Mouse (Mus musculus): ENCODE results near the gene Med12l.
"Not testable (repeated sequence)": the region's sequence is repeated elsewhere in the genome, so short reads cannot be mapped to it uniquely, and the experiment has no call there.

The Med12l gene

DNA sequence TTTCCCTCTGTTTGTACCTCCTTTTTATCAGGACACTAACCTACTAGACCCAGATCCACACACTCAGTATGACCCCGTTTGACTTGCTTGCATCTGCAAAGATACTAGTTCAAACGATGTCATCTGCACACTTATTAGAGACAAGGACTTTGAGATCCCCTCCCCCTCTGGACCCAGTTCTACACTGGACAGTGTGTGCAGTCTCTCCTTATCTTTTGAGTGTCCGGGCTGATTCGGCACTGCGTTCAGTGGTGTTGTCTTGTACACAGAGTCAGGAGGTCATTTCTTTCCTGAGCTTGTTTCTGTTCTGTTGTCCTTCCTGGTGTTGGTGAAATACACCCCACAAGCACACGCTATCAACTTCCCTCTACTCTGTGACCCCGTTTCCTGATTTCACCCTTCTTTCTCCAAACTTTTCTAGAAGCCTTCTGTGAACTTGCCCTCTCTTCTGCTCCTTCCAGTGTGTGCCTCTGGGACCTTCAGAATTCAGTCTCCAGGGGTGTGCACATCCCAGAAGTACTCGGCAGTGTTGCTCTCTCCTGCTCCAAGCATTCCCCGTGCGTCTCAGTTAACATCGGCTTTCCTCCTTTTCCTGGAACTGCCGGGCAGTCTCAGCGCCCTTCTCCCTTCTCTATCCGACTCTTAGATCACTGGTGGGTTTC lies 19.0 kb downstream of the Med12l start:
- DNase-seq, result no peak

DNA sequence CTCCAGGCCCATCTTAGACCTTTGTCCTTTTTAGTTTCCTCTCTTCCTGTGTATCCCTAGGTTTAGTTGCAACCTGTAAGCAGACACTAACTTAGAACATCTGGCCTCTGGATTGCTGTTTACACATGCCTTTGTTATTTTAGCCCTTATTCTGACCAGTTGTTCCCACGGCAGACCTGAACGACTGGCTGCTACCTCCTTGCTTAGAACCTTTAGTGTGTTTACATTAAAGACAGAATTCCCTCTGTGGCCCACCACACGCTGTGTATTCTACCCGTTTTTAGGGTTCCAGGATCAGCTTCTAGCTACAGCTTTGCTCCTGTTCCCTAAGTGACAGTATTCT lies 19.5 kb downstream of the Med12l start:
- DNase-seq, result no peak

DNA sequence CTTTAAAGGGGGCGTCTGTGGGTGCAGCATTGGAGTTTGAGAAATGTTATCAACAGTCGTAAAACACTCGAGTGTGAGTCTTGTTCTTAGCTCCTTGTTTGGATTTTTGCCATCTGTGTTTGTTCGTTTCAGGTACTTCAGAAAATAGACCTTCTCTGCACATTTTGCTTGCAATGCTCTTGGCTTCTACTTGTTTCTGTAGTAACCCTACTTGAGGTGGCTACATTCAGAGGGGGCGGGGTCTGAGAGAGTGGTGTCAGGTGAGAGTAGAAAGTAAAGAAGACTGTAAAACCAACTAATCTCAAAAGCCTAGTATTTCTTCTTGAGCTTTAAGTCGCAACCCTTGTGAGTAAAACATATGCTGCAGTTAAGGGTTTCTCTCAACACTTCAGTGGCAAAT lies 23.1 kb downstream of the Med12l start:
- DNase-seq, result no peak

DNA sequence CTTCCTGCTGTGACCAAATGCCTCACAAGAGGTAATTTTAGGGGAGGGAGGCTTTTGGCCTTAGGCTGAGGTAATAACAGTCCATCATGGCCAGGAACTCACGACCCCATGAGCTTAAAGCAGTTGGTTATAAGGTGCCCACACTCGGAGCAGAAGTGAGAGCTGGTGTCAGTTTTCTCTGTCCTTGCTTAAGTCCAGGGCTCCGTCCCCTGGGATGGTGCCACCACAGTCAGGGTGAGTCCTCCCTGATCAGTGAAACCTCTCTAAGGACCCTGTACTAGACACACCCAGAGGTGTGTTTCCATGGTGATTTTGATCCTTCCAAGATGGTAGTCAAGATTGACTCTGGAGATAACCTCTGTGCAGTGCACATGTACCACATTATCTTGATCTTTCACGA lies 25.4 kb downstream of the Med12l start:
- DNase-seq, result no peak

DNA sequence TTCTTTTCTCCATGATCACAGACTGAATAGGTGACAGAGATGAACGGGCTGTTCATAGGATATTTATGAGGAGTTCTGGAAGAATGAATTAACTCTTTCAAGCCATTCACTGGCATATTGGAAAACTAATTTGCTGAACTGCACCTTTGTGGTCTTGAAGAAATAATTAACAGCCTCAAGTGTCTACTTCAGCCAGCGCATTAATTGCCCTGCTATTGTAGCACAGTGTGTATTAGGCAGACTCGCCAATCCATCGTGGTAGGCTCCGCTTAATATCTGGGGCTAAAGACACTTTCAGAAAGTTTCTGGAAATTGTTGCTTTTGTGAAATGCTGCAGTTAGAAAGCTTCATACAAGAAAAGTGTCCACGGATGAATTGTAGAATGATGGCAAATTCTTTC lies 35.9 kb downstream of the Med12l start:
- no peak for DNase-seq

DNA sequence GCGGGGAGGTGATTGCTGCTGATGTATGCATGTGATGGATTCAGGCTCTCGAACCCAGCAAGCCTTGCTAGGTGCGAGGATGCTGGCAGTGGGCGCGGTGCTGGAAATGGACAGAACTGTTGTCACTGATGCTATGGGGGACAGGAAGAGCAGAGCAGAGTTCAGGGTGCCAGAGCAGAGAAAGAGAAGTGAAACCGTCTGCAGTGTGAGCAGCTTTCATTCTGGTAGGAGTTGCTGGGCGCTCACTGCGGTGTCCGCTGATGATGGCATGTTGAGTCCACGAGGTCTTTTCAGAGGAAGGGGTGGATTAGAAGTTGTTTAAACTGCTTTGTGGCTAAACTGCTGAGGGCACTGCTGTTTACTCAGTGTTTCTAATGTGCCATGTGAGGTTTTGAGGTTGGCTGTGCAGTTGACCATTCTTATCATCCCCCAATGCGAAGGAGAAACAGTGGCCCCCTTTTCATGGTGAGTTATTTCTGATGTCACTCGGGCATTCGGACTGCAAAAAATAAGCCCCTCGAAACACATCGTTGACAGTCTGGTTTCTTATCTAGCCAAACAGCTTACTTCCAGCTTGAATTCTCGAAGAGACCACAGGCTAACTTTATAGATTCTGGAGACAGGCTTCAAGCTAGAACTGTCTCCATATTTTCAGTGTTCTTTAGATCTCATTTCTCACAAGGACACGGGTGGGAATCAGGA lies 49.4 kb downstream of the Med12l start:
- DNase-seq, result no peak

DNA sequence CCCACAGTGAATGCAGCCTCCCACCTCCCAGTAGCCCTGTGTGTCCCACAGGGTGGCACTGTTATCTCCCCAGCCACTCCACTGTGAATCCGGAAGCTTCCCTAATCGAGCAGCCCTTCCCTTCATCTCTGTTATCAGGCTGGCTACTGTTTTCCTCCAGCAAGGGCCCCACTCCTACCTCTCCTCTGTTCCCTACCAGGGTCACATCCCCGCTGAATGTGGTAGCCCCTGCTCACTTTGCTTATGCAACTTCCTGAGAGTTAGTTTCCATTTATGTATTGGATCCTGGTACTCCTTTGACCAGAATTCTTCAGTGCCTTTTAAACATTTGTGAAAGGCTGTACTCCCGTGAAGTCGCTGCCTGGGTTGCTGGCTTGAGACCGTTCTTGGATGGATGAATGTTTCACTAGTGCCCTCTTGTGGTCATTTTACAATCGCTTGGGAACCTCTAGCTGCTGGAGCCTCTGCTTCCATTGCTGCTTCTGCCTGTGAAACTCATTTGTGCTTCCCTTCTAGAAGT lies 53.5 kb downstream of the Med12l start:
- DNase-seq, result peak; percentile 80

DNA sequence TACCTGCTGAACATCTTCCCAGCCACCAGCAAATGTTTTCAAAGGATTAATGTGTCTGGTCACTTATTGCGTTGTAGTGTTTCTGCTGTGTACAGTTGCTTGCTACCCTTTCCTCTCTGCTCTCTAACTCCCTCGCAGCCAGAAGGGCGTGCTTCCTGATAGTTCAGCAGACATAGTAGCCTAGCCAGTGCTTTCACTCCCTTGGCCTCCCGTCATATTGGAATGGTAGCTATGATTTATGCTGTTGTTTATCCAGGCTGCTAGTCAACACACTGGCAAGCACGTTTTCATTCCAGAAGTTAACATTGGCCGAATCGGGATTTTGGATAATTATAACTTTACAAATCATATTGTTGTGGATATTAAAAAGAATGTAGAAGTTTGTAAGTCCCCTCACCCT lies 54.5 kb downstream of the Med12l start:
- DNase-seq, result no peak

DNA sequence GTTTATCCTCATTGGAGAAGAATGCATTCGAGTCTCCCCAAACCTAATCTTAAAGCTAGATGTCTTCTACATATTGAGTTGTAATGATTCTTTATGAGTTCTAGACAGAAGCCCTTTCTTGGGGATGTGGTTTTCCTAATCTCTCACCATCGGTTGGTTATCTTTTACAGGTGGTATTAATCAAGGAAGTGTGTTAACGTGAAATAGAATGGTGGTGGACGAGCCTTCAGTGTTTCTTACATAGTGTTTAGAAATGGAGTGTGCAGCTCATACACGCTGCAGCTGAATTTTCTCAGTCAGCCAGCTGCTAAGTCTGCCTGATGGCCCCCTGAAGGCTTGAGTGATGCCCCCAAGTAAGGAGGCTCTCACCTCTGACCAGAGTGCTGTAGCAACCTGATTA lies 56.5 kb downstream of the Med12l start:
- DNase-seq, result no peak

DNA sequence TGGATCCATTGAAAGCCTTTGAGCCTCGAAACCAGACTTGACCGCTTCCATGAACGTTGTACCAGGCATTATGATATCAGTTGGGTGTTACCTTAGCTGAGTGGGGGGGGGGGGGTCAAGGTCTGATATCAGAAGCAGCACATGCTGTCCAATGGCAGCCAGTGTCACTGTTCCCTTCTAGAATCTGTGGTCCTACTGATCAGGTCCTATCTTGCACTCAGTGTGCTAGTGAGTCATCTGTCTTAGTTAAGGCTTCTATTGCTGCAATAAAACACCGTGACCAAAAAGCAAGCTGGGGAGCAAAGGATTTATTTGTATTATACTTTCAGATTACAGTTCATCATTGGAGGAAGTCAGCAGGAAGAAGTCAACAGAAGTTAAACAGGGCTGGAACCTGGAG lies 57.8 kb downstream of the Med12l start:
- DNase-seq, result no peak

DNA sequence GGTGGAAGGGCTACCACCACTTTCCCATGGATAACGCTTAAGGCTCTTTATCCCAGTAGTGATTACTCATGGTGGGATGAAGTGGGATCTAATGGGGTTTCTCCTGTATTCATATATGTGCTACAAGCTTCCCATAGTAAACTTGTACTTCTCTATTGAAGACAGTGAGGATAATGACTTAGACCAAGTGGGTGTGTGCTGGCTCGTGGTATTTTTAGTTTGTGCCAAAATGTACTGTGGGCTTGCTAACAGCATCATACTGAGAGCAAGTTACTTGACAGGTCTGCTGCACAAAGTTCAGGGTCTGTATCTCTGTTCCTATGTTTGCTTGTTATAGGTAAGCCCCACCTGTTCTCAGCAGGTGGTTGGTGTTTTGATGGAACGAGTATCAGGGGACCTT lies 60.3 kb downstream of the Med12l start:
- no peak for DNase-seq

DNA sequence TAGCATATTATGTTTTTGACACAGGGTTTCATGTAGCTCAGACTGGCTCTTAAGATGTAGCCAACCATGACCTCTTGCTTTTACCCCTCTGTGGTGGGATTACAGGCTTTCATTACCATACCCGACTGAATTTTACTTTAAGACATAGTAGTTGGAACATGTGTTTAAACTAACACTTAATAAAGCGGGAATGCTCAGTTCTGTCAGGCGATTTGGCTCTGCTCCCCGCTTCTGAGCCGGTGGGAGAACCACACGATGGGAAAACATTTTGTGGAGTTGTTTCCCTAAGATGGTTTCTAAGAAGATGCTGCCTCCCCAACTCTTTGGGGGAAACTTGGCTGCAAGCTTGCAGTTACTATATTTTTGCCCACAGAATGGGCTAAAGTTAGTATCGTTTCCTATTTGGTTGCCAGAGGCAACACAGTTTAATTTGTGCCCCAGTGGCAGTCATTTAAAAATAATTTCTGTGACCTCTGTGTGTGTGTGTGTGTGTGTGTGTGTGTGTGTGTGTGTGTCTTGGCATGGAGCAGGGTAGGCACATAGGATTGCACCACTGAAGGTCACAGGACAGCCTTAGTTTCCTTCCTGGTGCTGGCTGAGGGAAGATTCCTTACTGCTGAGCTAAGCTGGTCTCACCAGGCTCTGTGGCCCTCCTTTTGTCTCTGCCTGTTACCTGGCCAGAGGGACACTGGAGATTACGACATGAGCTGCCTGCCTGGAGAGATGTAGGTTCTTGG lies 61.1 kb downstream of the Med12l start:
- DNase-seq, result no peak

DNA sequence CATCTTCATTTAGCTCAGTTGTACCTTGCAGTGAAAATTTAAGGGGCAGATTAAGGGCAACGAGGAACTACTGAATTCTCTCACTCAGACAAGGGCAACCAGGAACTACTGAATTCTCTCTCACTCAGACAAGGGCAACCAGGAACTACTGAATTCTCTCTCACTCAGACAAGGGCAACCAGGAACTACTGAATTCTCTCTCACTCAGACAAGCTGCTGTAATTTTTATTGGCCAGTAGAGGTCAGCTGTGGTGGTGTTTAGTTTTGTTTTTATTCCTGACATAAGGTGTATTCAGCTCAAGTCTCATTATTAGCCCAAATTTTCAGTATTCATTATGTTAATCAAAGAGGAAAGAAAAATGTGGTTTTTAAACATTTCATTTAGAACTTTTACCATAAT lies 63.4 kb downstream of the Med12l start:
- not testable (repeated sequence) for DNase-seq

DNA sequence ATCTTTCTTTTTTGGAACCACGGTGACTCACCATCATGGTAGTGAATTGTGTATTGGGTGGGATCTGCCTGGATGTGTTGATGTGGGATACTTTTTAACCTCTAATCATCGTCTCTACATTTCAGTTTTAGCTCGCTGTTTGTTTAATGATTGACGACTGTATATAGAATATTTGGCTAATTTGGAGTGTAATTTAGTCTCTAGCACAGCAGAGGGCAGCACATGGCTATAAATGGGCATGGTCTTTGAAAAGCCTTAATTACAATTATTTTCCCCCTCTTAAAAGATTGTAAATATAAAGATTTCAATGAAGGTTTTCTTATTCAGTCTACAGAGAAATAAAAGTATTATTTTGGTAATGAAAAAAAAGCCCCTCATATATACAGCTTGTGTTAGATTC lies 71.7 kb downstream of the Med12l start:
- no peak for DNase-seq

DNA sequence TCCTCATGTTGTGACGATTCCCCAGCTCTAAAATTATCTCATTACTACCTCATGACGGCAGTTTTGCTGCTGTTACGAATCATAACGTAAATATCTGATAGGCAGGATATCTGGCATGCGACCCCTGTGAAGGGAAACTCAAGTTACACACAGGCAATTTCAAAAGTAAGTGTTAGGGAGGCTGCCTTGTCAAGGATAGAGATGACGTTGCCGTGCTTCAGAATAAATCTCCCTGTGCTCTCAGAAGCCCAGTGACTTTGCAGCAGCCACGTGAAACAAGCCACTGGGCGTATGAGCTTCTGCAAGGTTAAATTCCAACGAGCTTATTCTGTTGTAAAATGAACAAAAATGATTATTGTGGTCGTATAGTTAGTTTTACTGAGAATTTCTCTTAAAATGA lies 73.0 kb downstream of the Med12l start:
- no peak for DNase-seq

DNA sequence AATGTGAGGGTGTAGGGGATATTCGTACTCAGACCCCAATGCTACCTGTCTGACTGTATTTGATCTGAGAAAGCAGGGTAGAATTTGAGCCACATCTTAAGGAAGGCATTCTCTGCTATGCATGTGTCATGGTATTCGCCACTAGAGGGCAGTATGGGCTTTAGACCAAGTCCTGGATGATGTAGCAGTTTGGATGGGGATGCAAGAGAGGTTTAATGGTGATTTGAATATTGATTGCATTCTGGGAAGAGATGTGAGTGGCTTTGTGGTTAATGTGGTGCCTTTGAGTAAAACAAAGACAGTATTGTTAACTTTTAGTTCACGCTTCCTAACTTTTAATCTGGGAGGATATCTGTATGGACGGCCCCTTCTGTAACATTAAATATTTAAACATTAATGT lies 73.7 kb downstream of the Med12l start:
- DNase-seq, result peak; percentile 42

DNA sequence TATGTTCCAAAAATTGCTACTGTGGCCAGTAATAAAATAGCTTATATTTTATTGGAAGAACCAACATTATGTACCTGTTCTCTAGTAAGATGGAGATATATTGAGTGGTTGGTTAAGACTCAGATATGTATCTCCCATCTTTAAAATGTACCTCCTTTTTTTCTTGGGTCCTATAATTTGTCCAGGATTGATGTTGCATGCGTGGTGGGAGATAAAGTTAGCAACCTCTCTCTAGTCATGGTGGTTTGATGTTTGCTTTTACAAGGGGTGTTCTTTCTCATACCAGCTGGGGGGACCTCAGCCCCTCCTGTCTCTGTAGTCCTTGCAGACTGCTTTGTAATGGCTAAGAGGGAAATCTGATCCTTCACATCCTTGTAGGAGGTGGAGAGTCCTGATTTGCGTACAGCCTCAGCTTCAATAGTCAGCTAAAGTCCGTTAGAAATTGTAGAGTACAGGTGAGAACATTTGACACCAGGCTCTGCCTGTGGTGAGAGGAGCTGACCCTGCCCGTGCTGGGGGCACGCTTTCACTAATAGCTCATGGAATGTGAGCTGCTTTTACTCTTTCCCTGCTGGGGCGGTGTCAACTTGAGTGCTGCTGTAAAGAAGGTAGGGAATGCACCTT lies 74.8 kb downstream of the Med12l start:
- DNase-seq, result no peak

DNA sequence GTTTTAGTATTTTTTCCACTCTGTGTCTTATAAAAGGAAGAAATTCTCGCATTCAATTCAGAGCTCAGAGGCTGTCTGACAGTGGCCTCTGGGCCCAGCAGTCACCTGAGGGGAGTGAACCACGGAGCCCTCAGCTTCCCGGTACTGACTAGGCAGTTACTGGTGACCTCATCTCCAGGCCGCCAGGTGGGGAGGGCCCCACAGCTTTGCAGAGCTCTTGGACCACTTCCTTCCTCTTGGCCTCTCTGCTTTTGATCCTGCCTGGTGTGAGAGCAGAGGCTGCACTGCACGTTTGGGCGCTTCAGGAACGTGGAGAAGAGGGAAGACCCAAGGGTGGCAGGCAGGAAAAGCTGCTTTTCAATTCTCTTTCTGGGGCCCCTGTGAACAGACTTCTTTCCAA lies 75.3 kb downstream of the Med12l start:
- no peak for DNase-seq

DNA sequence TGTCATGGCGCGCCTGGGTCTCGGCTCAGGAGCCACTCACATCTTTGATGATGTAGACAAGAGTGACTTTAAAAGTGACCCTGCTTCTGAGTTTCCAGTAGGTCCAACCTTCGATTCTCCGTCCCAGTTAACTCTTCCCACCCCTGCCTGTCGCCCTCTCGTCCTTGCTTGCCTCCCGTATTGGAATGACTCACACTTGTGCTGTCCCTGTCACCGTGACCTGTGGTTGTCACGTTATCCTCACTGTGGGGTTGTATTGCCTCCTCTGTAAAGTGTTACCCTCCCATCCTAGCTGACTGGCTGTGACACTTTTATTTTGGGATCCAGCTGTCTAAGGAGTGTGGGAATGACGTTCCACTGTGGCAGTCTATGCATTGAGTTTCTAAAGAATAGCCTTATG lies 87.1 kb downstream of the Med12l start:
- no peak for DNase-seq

DNA sequence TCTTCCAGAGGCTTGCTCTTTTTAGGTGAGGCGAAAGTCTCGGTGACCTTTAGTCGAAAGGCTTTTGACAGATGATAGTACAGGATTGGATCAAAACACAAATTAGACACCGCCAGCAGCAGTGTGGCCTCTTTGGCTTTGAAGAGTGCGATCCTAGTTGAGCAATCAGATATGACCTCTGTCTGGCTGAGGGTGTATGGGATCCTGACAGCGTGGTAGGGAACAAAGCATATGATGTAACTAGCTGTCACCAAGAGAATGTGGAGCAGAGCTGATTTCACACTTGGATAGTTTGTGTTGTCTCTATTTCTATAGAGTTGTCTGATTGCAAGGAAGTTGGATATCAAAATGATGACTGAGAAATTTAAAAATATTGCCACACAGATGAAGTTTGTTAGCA lies 91.8 kb downstream of the Med12l start:
- no peak for DNase-seq

DNA sequence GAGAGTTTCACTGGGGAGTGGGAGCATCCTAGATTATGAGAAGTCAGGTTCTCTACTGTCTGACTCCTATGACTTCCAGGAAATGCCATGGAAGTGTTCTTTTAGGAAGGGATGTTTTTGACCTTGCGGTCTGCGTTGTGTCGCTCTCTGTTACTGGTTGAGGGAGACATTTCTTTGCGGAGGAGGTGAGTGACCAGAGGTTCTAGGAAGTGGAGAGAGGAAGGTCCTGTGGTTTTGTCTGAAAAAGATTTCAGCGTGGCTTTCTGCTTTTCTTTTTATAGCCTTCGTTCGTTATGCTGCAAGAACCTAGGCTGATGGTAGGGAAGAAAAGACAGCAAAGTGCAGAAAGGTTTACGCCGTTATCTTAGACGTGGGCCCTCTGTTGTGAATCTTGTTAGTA lies 92.9 kb downstream of the Med12l start:
- no peak for DNase-seq

DNA sequence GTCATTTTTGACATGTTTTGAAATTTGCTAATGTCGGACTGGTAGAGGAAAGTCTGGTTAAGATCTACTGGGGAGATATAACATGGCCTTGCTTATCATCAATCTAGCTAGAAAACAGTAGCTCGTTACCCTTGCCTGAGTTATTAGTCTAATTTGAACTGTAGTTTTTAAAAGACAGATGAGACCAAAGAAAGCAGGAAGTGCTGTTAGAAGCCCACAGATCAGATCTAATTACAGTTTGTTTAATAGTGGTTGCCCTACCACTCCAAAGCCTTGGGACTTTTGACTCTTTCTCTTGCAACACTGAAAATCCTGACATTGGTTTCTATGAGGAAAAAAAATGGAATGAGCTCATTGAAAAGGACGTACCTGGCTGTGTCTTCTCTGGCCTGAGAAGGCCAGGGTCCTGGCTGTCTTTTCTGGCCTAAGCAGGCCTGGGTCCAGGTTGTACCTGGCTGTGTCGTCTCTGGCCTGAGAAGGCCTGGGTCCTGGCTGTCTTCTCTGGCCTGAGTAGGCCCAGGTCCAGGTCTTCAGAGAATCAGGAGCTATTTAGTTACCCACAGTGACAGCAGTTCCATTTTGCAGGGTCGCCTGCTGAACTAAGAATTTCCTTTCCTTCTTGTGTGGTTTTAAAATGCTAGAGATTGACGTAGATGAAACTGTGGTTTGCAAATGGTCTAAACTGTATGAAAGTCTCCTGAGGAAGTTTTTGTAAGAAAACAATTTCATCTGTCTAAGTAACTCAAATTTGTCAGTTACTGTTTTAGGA lies 95.8 kb downstream of the Med12l start, which contains the start of gene Gpr171:
Gene Gpr171 (minus strand): TSS at position 604 of the 769 bp plus-strand sequence.
- DNase-seq, result no peak

DNA sequence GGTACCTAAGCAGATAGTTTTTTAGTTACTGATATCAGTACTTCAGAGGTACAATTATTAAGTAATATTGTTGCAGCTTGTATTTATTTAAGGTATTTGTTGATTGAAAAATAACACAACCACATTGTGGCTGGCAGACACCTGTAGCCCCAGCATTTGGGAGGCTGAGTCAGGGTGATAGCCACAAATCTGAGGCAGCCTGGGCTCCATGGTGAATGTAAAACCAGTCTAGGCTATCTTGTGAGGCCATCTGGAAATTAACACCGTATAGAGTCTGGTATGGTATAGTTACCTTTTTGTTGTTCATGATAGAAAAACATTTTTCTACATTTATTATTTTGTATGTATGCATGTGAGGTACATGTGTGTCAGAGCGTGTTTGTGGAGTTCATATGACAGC lies 96.5 kb downstream of the Med12l start:
- no peak for DNase-seq
